Mouse (Mus musculus): ENCODE measurements at regions not wholly inside any gene's neighbourhood (a gene's known extent, or its start where the extent isn't known, plus 50 kb on each side); places are given as distances from the start of the nearest gene placed in this dataset.
A peak's percentile ranks its signal among the peaks of the same experiment; 100 is the strongest.

DNA sequence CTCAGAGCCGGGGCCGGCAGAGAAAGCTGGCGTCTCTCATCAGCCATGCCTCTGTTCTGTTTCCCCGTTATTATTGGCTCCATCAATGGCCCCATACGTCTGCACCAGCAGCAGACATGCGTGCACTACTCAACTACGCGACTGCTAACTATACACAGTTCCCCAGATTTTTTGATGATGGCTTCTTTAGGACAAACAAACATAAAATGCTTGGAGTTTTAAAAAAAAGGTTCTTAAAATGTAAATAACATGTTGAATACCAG is 256.6 kb downstream of the Ankrd16 start:
- DNase-seq: no peak

DNA sequence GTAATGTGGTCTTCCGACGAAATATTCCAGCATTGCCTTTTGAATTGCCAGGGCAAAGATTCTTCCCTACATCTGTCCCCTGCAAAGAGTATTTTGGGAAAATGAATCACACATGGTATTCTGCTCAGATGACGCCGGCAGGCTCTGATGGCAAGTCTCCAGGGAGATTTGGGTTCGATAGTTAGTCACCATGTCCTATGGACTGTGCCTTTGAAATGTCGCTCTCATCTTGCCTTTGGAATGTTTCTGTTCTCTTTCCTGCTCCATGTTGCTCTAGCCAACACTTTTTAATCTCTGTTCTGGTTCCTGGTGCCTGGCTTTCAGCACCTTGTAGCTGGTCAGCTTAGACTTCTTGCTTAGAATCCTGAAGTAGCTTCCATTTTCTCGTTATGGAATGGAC is 252.3 kb downstream of the Itga8 start:
- DNase-seq: peak; percentile 13

DNA sequence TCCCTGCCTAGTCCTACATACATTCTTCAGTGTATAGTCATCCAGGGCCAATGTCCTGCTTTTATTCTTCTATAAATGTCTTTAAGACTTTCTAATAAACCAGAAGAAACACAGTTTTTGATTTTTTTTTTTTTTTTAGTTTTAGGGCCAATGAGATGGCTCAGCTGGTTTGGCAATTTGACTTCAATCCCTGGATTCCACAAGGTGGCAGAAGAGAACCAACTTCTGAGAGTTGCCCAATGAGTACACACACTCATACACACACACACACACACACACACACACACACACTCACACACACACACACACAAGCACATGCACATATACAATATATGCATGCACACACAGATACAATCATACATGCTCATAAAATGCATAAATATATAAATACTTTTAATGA is 251.8 kb downstream of the Itga8 start:
- DNase-seq: peak; percentile 17

DNA sequence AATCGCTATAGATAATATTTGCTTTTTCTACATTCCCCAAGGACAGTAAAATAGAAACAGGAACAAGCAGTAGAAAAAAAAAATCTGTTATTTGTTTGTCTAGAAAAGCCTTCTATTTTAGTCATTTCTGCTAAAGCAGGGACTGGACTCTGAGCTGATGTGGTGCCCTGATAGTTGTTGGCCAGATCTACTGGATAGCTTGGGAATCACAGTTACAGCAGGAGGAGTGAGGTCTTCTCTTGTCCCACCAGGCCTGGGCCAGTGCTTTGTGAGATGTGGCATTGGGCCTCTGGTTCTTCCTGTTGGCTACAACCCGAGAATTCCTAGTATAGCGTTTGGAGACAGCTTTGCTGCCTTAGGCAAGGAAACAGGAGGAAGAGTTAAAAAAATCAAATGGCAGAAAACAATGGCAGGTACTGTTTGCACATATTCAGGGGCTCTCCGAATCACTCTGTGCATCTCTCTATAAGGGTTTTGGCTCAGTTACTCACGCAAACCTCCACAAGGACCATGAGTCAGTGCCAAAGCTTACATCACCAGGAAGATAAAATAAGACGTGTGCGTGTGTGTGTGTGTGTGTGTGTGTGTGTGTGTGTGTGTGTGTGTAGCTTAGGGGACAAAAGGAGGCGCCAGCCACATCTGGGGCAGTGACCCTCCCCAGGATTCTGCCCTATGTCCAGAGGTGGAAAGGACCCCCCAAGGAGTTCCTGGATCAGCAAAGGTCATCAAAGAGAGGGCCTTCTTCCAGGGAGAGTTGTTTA is 248.1 kb downstream of the Itga8 start:
- peak; percentile 11 for DNase-seq

DNA sequence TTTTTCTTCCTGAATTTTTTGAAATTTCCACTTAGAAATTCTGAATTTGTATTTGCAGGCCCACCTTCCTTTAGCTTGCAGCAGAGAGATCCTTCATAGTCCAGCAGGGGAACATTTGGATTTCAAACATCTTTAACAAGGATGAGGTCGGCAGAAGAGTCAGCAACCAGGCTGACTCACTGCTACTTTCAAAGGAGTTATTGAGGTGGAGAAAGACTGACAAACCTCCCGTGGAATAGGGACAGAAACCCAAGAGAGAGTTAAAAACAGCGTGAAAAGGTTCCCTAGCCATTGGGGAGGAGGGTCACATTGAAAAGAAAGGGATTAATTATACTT is 247.6 kb downstream of the Itga8 start:
- DNase-seq: no peak
